Mouse (Mus musculus): Measurements from ENCODE around the gene Hdac10. TPM values are rescaled to one million over a fixed set of nuclear protein-coding genes. Genes with fewer than 3 reads are reported as not detected.
A peak's percentile ranks its signal among the peaks of the same experiment; 100 is the strongest.

The Hdac10 gene
- polyA plus RNA-seq, 1 experiment from 2014 or later = 15.0 TPM

- Histone ChIP-seq H3K4me1 (ENCODE audit: control insufficient read depth, insufficient read depth, low read length) (peaks cover 17% of the 10 kb centered on the region), H3K4me3 (ENCODE audit: low read depth, low read length) (peak overlapping the region; percentile 17; the same call in 1 of the 2 replicates), H3K27ac (ENCODE audit: low read length) (no peak overlapping the region), H3K9me3 (ENCODE audit: control insufficient read depth, low read depth, low read length) (no peaks in the 10 kb centered on the region), H3K9ac (replicated peaks; ENCODE audit: low read depth, low read length) (no peak overlapping the region), H3K4me2 (replicated peaks; ENCODE audit: low read depth, low read length) (peak overlapping the region; percentile 36), H3K27me3 (ENCODE audit: control insufficient read depth, insufficient read depth, low read length) (peaks cover 13% of the 10 kb centered on the region), H3K36me3 (ENCODE audit: control insufficient read depth, insufficient read depth, low read length) (no peaks in the 10 kb centered on the region)
- peak; percentile 57 for ATAC-seq (ENCODE audit: insufficient number of reproducible peaks, insufficient read depth, low FRiP score, low read depth)
- 2% methylated on average over 27 of the region's 27 CpGs for WGBS
These were observed 18.0 kb upstream of the Hdac10 start for GRCm38 (mm10) chr15:89146537-89146936.

- Histone ChIP-seq H3K9me3 (ENCODE audit: control insufficient read depth, low read depth, low read length) (no peaks in the 10 kb centered on the region), H3K9ac (replicated peaks; ENCODE audit: low read depth, low read length) (no peak overlapping the region), H3K4me2 (replicated peaks; ENCODE audit: low read depth, low read length) (peak overlapping the region; percentile 36), H3K4me3 (ENCODE audit: low read depth, low read length) (peak overlapping the region; percentile 17; the same call in 1 of the 2 replicates), H3K36me3 (ENCODE audit: control insufficient read depth, insufficient read depth, low read length) (no peaks in the 10 kb centered on the region), H3K27me3 (ENCODE audit: control insufficient read depth, insufficient read depth, low read length) (peaks cover 13% of the 10 kb centered on the region), H3K4me1 (ENCODE audit: control insufficient read depth, insufficient read depth, low read length) (peaks cover 19% of the 10 kb centered on the region), H3K27ac (ENCODE audit: low read length) (no peak overlapping the region)
- WGBS = 63% methylated on average over 24 of the region's 24 CpGs
- ATAC-seq (ENCODE audit: insufficient number of reproducible peaks, insufficient read depth, low FRiP score, low read depth) = no peak
These were observed 17.4 kb upstream of the Hdac10 start for GRCm38 (mm10) chr15:89145813-89146350.

GRCm38 (mm10) chr15:89144965-89145364 is 16.5 kb upstream of the Hdac10 start:
- no peak overlapping the region for H3K27ac ChIP-seq (ENCODE audit: low read length)
- WGBS = 83% methylated on average over 11 of the region's 11 CpGs
- no peak overlapping the region for H3K4me2 ChIP-seq (replicated peaks; ENCODE audit: low read depth, low read length)
- peaks cover 17% of the 10 kb centered on the region for H3K27me3 ChIP-seq (ENCODE audit: control insufficient read depth, insufficient read depth, low read length)
- no peak overlapping the region for H3K9ac ChIP-seq (replicated peaks; ENCODE audit: low read depth, low read length)
- H3K4me3 ChIP-seq (ENCODE audit: low read depth, low read length) = no peak overlapping the region
- H3K36me3 ChIP-seq (ENCODE audit: control insufficient read depth, insufficient read depth, low read length) = no peaks in the 10 kb centered on the region
- peaks cover 20% of the 10 kb centered on the region for H3K4me1 ChIP-seq (ENCODE audit: control insufficient read depth, insufficient read depth, low read length)
- H3K9me3 ChIP-seq (ENCODE audit: control insufficient read depth, low read depth, low read length) = no peaks in the 10 kb centered on the region
- ATAC-seq (ENCODE audit: insufficient number of reproducible peaks, insufficient read depth, low FRiP score, low read depth) = no peak

GRCm38 (mm10) chr15:89143134-89143533 is 14.6 kb upstream of the Hdac10 start:
- H3K27me3 ChIP-seq (ENCODE audit: control insufficient read depth, insufficient read depth, low read length) = peaks cover 17% of the 10 kb centered on the region; the same call in 1 of the 2 replicates
- no peak for ATAC-seq (ENCODE audit: insufficient number of reproducible peaks, insufficient read depth, low FRiP score, low read depth)
- WGBS = 67% methylated on average over 2 of the region's 2 CpGs
- no peak overlapping the region for H3K4me3 ChIP-seq (ENCODE audit: low read depth, low read length)
- no peaks in the 10 kb centered on the region for H3K9me3 ChIP-seq (ENCODE audit: control insufficient read depth, low read depth, low read length)
- H3K4me2 ChIP-seq (replicated peaks; ENCODE audit: low read depth, low read length) = no peak overlapping the region
- H3K4me1 ChIP-seq (ENCODE audit: control insufficient read depth, insufficient read depth, low read length) = peaks cover 12% of the 10 kb centered on the region
- H3K27ac ChIP-seq (ENCODE audit: low read length) = no peak overlapping the region
- no peak overlapping the region for H3K9ac ChIP-seq (replicated peaks; ENCODE audit: low read depth, low read length)
- no peaks in the 10 kb centered on the region for H3K36me3 ChIP-seq (ENCODE audit: control insufficient read depth, insufficient read depth, low read length)

- Histone ChIP-seq H3K4me2 (replicated peaks; ENCODE audit: low read depth, low read length) (no peak overlapping the region), H3K27ac (ENCODE audit: low read length) (no peak overlapping the region), H3K36me3 (ENCODE audit: control insufficient read depth, insufficient read depth, low read length) (no peaks in the 10 kb centered on the region), H3K9me3 (ENCODE audit: control insufficient read depth, low read depth, low read length) (no peaks in the 10 kb centered on the region), H3K9ac (replicated peaks; ENCODE audit: low read depth, low read length) (no peak overlapping the region), H3K27me3 (ENCODE audit: control insufficient read depth, insufficient read depth, low read length) (peaks cover 11% of the 10 kb centered on the region; the same call in 1 of the 2 replicates), H3K4me3 (ENCODE audit: low read depth, low read length) (no peak overlapping the region), H3K4me1 (ENCODE audit: control insufficient read depth, insufficient read depth, low read length) (peaks cover 9% of the 10 kb centered on the region; the same call in 1 of the 2 replicates)
- WGBS = 61% methylated on average over 4 of the region's 4 CpGs
- ATAC-seq (ENCODE audit: insufficient number of reproducible peaks, insufficient read depth, low FRiP score, low read depth) = no peak
These were observed 13.4 kb upstream of the Hdac10 start for GRCm38 (mm10) chr15:89141905-89142304.

GRCm38 (mm10) chr15:89141443-89141842 is 12.9 kb upstream of the Hdac10 start:
- peaks cover 5% of the 10 kb centered on the region; the same call in 1 of the 2 replicates for H3K4me1 ChIP-seq (ENCODE audit: control insufficient read depth, insufficient read depth, low read length)
- peaks cover 11% of the 10 kb centered on the region; the same call in 1 of the 2 replicates for H3K27me3 ChIP-seq (ENCODE audit: control insufficient read depth, insufficient read depth, low read length)
- H3K36me3 ChIP-seq (ENCODE audit: control insufficient read depth, insufficient read depth, low read length) = no peaks in the 10 kb centered on the region
- H3K4me3 ChIP-seq (ENCODE audit: low read depth, low read length) = no peak overlapping the region
- no peaks in the 10 kb centered on the region for H3K9me3 ChIP-seq (ENCODE audit: control insufficient read depth, low read depth, low read length)
- H3K4me2 ChIP-seq (replicated peaks; ENCODE audit: low read depth, low read length) = no peak overlapping the region
- H3K27ac ChIP-seq (ENCODE audit: low read length) = no peak overlapping the region
- no peak for ATAC-seq (ENCODE audit: insufficient number of reproducible peaks, insufficient read depth, low FRiP score, low read depth)
- 21% methylated on average over 5 of the region's 5 CpGs for WGBS
- no peak overlapping the region for H3K9ac ChIP-seq (replicated peaks; ENCODE audit: low read depth, low read length)

GRCm38 (mm10) chr15:89140659-89141252 is 12.3 kb upstream of the Hdac10 start, which contains the start of gene Mapk12:
Gene Mapk12 (minus strand): TSS chr15:89140703.
- peak; percentile 70 for ATAC-seq (ENCODE audit: insufficient number of reproducible peaks, insufficient read depth, low FRiP score, low read depth)
- H3K9ac ChIP-seq (replicated peaks; ENCODE audit: low read depth, low read length) = peak within 1 kb of the TSS; percentile 36; the same call in 1 of the 2 replicates
- peak within 1 kb of the TSS; percentile 45 for H3K4me3 ChIP-seq (ENCODE audit: low read depth, low read length)
- under 1% methylated on average over 21 of the region's 21 CpGs for WGBS
- H3K36me3 ChIP-seq (ENCODE audit: control insufficient read depth, insufficient read depth, low read length) = no peaks in the 10 kb centered on the region
- H3K27ac ChIP-seq (ENCODE audit: low read length) = no peak within 1 kb of the TSS
- no peaks in the 10 kb centered on the region for H3K9me3 ChIP-seq (ENCODE audit: control insufficient read depth, low read depth, low read length)
- H3K4me2 ChIP-seq (replicated peaks; ENCODE audit: low read depth, low read length) = peak within 1 kb of the TSS; percentile 87
- H3K27me3 ChIP-seq (ENCODE audit: control insufficient read depth, insufficient read depth, low read length) = peaks cover 8% of the 10 kb centered on the region; the same call in 1 of the 2 replicates
- H3K4me1 ChIP-seq (ENCODE audit: control insufficient read depth, insufficient read depth, low read length) = peaks cover 5% of the 10 kb centered on the region; the same call in 1 of the 2 replicates

GRCm38 (mm10) chr15:89140048-89140658 is 11.7 kb upstream of the Hdac10 start:
- peak overlapping the region; percentile 36; the same call in 1 of the 2 replicates for H3K9ac ChIP-seq (replicated peaks; ENCODE audit: low read depth, low read length)
- ATAC-seq (ENCODE audit: insufficient number of reproducible peaks, insufficient read depth, low FRiP score, low read depth) = no peak

More at GRCm38 (mm10) chr15:89140048-89140658, 11.7 kb upstream of the Hdac10 start:
- peak overlapping the region; percentile 87 for H3K4me2 ChIP-seq (replicated peaks; ENCODE audit: low read depth, low read length)
- peaks cover 8% of the 10 kb centered on the region; the same call in 1 of the 2 replicates for H3K27me3 ChIP-seq (ENCODE audit: control insufficient read depth, insufficient read depth, low read length)
- no peaks in the 10 kb centered on the region for H3K36me3 ChIP-seq (ENCODE audit: control insufficient read depth, insufficient read depth, low read length)
- under 1% methylated on average over 52 of the region's 53 CpGs for WGBS
- H3K9me3 ChIP-seq (ENCODE audit: control insufficient read depth, low read depth, low read length) = no peaks in the 10 kb centered on the region
- no peak overlapping the region for H3K27ac ChIP-seq (ENCODE audit: low read length)
- H3K4me3 ChIP-seq (ENCODE audit: low read depth, low read length) = peak overlapping the region; percentile 45
- peaks cover 5% of the 10 kb centered on the region; the same call in 1 of the 2 replicates for H3K4me1 ChIP-seq (ENCODE audit: control insufficient read depth, insufficient read depth, low read length)

All from stomach, embryonic 14.5 days (tissue).